ENCODE assay signal across 14 mouse cellular contexts in genomic region chr1:50682971-50683370, GRCm38 (mm10).
"Had no signal": no experiment of that assay in that cellular context is flagged by ENCODE, and none has a peak within 500 bp of the region (broad histone marks: within the 10 kb centered on the region; RNA-seq: fewer than 3 reads in every experiment).

No protein-coding gene starts in this region.

- H3K36me3 ChIP-seq: hindbrain, embryonic 13.5 days; kidney, embryonic 15.5 days; limb, embryonic 13.5 days; lung, embryonic 15.5 days; midbrain, embryonic 12.5 days; neural tube, embryonic 13.5 days had no signal

- H3K27ac ChIP-seq: hindbrain, embryonic 13.5 days; hindbrain, postnatal 0 days; kidney, embryonic 15.5 days; limb, embryonic 13.5 days; lung, embryonic 15.5 days; macrophage; midbrain, embryonic 12.5 days; neural tube, embryonic 13.5 days had no signal

- H3K4me3 ChIP-seq: hindbrain, embryonic 13.5 days; kidney, embryonic 15.5 days; limb, embryonic 13.5 days; lung, embryonic 15.5 days; megakaryocyte, embryonic 14.5 days; midbrain, embryonic 12.5 days; neural tube, embryonic 13.5 days had no signal

- ATAC-seq: hindbrain, postnatal 0 days; midbrain, embryonic 16.5 days had no signal

- H3K9me3 ChIP-seq: hindbrain, embryonic 13.5 days; kidney, embryonic 15.5 days; limb, embryonic 13.5 days; lung, embryonic 15.5 days; megakaryocyte, embryonic 14.5 days; midbrain, embryonic 12.5 days; neural tube, embryonic 13.5 days had no signal

- DNase-seq: kidney, postnatal 14 days; left cerebral cortex, postnatal 4 days; right cerebral cortex, postnatal 14 days; thymus, postnatal 4 days had no signal

- H3K27me3 ChIP-seq: hindbrain, embryonic 13.5 days; kidney, embryonic 15.5 days; limb, embryonic 13.5 days; lung, embryonic 15.5 days; megakaryocyte, embryonic 14.5 days; midbrain, embryonic 12.5 days; neural tube, embryonic 13.5 days had no signal

- H3K4me1 ChIP-seq: hindbrain, embryonic 13.5 days; kidney, embryonic 15.5 days; limb, embryonic 13.5 days; lung, embryonic 15.5 days; megakaryocyte, embryonic 14.5 days; midbrain, embryonic 12.5 days; neural tube, embryonic 13.5 days had no signal

- H3K9ac ChIP-seq: hindbrain, embryonic 13.5 days; kidney, embryonic 15.5 days; limb, embryonic 13.5 days; lung, embryonic 15.5 days; midbrain, embryonic 12.5 days; neural tube, embryonic 13.5 days had no signal

- H3K4me2 ChIP-seq: hindbrain, embryonic 13.5 days; kidney, embryonic 15.5 days; limb, embryonic 13.5 days; lung, embryonic 15.5 days; midbrain, embryonic 12.5 days; neural tube, embryonic 13.5 days had no signal
